Mouse (Mus musculus): Measurements from ENCODE around the gene Fis1.
A peak's percentile ranks its signal among the peaks of the same experiment; 100 is the strongest.
"Not testable (repeated sequence)": the region's sequence is repeated elsewhere in the genome, so short reads cannot be mapped to it uniquely, and the experiment has no call there.

Gene Fis1

GRCm38 (mm10) chr5:136953015-136953414 lies at the start of gene Fis1:
Fis1 (plus strand) TSS chr5:136953275.
- DNase-seq: peak; percentile 97

GRCm38 (mm10) chr5:136904621-136905020 lies 48.5 kb upstream of the Fis1 start:
- no peak for DNase-seq

GRCm38 (mm10) chr5:136905630-136906029 lies 47.4 kb upstream of the Fis1 start:
- DNase-seq: no peak

GRCm38 (mm10) chr5:136907587-136907986 lies 45.5 kb upstream of the Fis1 start:
- no peak for DNase-seq

- DNase-seq: peak; percentile 93
These were observed 44.9 kb upstream of the Fis1 start, which contains the start of gene Ift22 for GRCm38 (mm10) chr5:136907991-136908857. Ift22 (plus strand) TSS chr5:136908150.

GRCm38 (mm10) chr5:136914183-136914582 lies 38.9 kb upstream of the Fis1 start:
- DNase-seq: no peak

GRCm38 (mm10) chr5:136917613-136918242 lies 35.3 kb upstream of the Fis1 start:
- DNase-seq: no peak

GRCm38 (mm10) chr5:136918655-136919472 lies 34.2 kb upstream of the Fis1 start:
- DNase-seq: peak; percentile 87

- peak; percentile 43 for DNase-seq
These were observed 33.4 kb upstream of the Fis1 start for GRCm38 (mm10) chr5:136919546-136920301.

- DNase-seq: no peak
These were observed 30.2 kb upstream of the Fis1 start for GRCm38 (mm10) chr5:136922830-136923229.

GRCm38 (mm10) chr5:136923751-136924478 lies 29.2 kb upstream of the Fis1 start:
- DNase-seq: no peak

GRCm38 (mm10) chr5:136929073-136929472 lies 24.0 kb upstream of the Fis1 start:
- peak; percentile 64 for DNase-seq

- DNase-seq: peak; percentile 2
These were observed 21.2 kb upstream of the Fis1 start for GRCm38 (mm10) chr5:136931896-136932295.

GRCm38 (mm10) chr5:136932956-136933355 lies 20.1 kb upstream of the Fis1 start:
- DNase-seq: no peak

- no peak for DNase-seq
These were observed 19.1 kb upstream of the Fis1 start for GRCm38 (mm10) chr5:136933930-136934329.

- no peak for DNase-seq
These were observed 17.0 kb upstream of the Fis1 start for GRCm38 (mm10) chr5:136935905-136936695.

GRCm38 (mm10) chr5:136936750-136937149 lies 16.3 kb upstream of the Fis1 start:
- no peak for DNase-seq

GRCm38 (mm10) chr5:136937621-136938020 lies 15.5 kb upstream of the Fis1 start:
- no peak for DNase-seq

GRCm38 (mm10) chr5:136939284-136939683 lies 13.8 kb upstream of the Fis1 start:
- no peak for DNase-seq

- not testable (repeated sequence) for DNase-seq
These were observed 13.0 kb upstream of the Fis1 start for GRCm38 (mm10) chr5:136940029-136940428.

All from cerebellum, adult 9-11 months (tissue).